Mouse (Mus musculus): Measurements from ENCODE around the gene Rbfox1. TPM values are rescaled to one million over a fixed set of nuclear protein-coding genes. Genes with fewer than 3 reads are reported as not detected.

Rbfox1 gene
- total and polyA plus RNA-seq, 3 experiments: 31.6 to 58.1 (median 52.9) TPM

DNA sequence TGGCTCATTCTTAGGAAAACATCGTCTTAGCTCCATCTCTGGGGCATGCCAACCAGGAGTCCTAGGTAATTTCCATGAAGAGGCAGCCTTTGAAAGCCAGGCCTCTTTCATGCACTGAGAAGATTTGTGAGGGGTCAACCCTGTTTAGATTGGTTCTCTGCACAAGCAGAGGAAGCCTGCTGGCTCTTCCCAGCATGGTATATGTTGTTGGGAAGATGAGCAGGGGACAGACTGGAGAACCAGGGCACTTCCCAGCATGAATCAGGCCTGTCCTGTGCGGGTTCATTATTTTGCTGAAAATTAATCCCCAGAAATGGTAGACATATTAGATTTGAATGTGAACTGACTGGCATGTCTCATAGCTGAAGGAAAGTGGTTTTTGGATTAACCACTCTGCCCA, 214.4 kb downstream of the Rbfox1 start:
- no peak overlapping the region for H3K9ac ChIP-seq (ENCODE audit: low read depth, low read length)
- H3K4me3 ChIP-seq: no peak overlapping the region
- TF ChIP-seq CTCF (IDR thresholded peaks at IDR 0.05) (no peak), EP300 (IDR thresholded peaks at IDR 0.05; ENCODE audit: insufficient read depth, low read depth, low read length) (no peak), POLR2A (IDR thresholded peaks at IDR 0.05; ENCODE audit: insufficient read depth, low read depth, low read length) (no peak)
- no peaks in the 10 kb centered on the region for H3K36me3 ChIP-seq (ENCODE audit: control insufficient read depth, insufficient read depth, low read length)
- no peak for DNase-seq
- no peaks in the 10 kb centered on the region for H3K4me1 ChIP-seq (ENCODE audit: control insufficient read depth, insufficient read depth, low read length)
- no peaks in the 10 kb centered on the region for H3K27me3 ChIP-seq (ENCODE audit: control insufficient read depth, insufficient read depth, low read length)
- no peaks in the 10 kb centered on the region for H3K79me2 ChIP-seq (replicated peaks; ENCODE audit: control insufficient read depth, insufficient read depth, low read length)
- intact Hi-C loops (cut with DNase I): no loop called here
- H3K27ac ChIP-seq: no peak overlapping the region
- 92% methylated on average over 2 of the region's 2 CpGs for WGBS

DNA sequence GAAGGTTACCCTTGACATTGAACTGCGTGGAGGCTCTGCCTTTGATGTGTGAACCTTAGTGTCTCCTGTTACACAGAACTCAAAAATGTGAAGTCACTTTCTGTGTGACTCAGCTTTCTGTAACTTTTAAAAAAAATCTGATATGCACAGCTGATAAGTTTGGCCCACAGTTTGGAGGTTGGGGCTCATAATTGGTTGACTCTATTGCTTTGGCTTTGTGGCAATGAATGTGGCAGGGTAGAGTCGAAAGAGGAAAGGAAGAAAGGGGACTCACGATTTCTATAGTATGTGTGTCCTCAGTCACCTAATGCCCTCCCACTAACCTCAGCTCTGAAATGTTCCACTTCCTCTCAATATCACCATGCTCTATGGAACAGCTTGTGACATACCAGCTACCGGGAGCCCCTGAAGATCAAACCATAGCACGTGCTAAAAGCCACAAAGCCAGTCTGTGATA, 215.3 kb downstream of the Rbfox1 start:
- TF ChIP-seq CTCF (IDR thresholded peaks at IDR 0.05) (no peak), POLR2A (IDR thresholded peaks at IDR 0.05; ENCODE audit: insufficient read depth, low read depth, low read length) (no peak), EP300 (IDR thresholded peaks at IDR 0.05; ENCODE audit: insufficient read depth, low read depth, low read length) (no peak)
- intact Hi-C loops (cut with DNase I): no loop called here
- WGBS: 55% methylated on average over 5 of the region's 5 CpGs

DNA sequence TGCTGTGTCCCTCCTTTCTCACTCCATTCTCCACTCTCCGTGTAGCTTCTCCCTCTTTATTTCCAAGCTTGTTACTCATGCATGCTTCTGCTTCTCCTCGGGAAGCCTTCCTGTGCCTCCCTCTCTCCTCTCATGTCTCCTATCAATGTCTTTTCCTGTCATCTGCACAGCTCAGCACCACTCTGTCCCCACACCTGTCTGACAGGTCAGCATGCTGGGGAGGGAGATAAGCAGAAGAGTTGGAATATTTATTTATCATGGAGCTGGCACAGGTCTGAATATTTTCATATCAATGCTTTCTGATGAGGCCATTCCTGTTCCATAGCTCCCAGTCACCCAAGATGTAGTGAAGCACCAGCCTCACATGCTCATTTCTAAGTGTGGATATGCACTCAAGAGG, 218.6 kb downstream of the Rbfox1 start:
- 28% methylated on average over 2 of the region's 2 CpGs for WGBS
- intact Hi-C loops (cut with DNase I): no loop called here
- no peaks in the 10 kb centered on the region for H3K79me2 ChIP-seq (replicated peaks; ENCODE audit: control insufficient read depth, insufficient read depth, low read length)

More for the DNA sequence above, 215.3 kb downstream of the Rbfox1 start:
- Histone ChIP-seq H3K27me3 (ENCODE audit: control insufficient read depth, insufficient read depth, low read length) (no peaks in the 10 kb centered on the region), H3K27ac (no peak overlapping the region), H3K9ac (ENCODE audit: low read depth, low read length) (no peak overlapping the region), H3K4me1 (ENCODE audit: control insufficient read depth, insufficient read depth, low read length) (no peaks in the 10 kb centered on the region), H3K4me3 (no peak overlapping the region), H3K79me2 (replicated peaks; ENCODE audit: control insufficient read depth, insufficient read depth, low read length) (no peaks in the 10 kb centered on the region), H3K36me3 (ENCODE audit: control insufficient read depth, insufficient read depth, low read length) (no peaks in the 10 kb centered on the region)
- no peak for DNase-seq

GRCm38 (mm10) chr16:6110121-6110520, 225.0 kb downstream of the Rbfox1 start:
- DNase-seq: no peak
- no peaks in the 10 kb centered on the region for H3K27me3 ChIP-seq (ENCODE audit: control insufficient read depth, insufficient read depth, low read length)
- no peak overlapping the region for H3K4me3 ChIP-seq
- WGBS: 91% methylated on average over 3 of the region's 3 CpGs
- no peaks in the 10 kb centered on the region for H3K36me3 ChIP-seq (ENCODE audit: control insufficient read depth, insufficient read depth, low read length)
- no peak overlapping the region for H3K27ac ChIP-seq
- no peaks in the 10 kb centered on the region for H3K4me1 ChIP-seq (ENCODE audit: control insufficient read depth, insufficient read depth, low read length)
- H3K9ac ChIP-seq (ENCODE audit: low read depth, low read length): no peak overlapping the region
- intact Hi-C loops (cut with DNase I): no loop called here
- no peaks in the 10 kb centered on the region for H3K79me2 ChIP-seq (replicated peaks; ENCODE audit: control insufficient read depth, insufficient read depth, low read length)
- TF ChIP-seq EP300 (IDR thresholded peaks at IDR 0.05; ENCODE audit: insufficient read depth, low read depth, low read length): no peak
- TF ChIP-seq CTCF (IDR thresholded peaks at IDR 0.05): no peak
- no peak for TF ChIP-seq POLR2A (IDR thresholded peaks at IDR 0.05; ENCODE audit: insufficient read depth, low read depth, low read length)

More for the DNA sequence above, 218.6 kb downstream of the Rbfox1 start:
- H3K36me3 ChIP-seq (ENCODE audit: control insufficient read depth, insufficient read depth, low read length): no peaks in the 10 kb centered on the region
- H3K27ac ChIP-seq: no peak overlapping the region
- no peaks in the 10 kb centered on the region for H3K4me1 ChIP-seq (ENCODE audit: control insufficient read depth, insufficient read depth, low read length)
- no peak overlapping the region for H3K4me3 ChIP-seq
- TF ChIP-seq EP300 (IDR thresholded peaks at IDR 0.05; ENCODE audit: insufficient read depth, low read depth, low read length) (no peak), CTCF (IDR thresholded peaks at IDR 0.05) (no peak), POLR2A (IDR thresholded peaks at IDR 0.05; ENCODE audit: insufficient read depth, low read depth, low read length) (no peak)
- no peak for DNase-seq
- no peak overlapping the region for H3K9ac ChIP-seq (ENCODE audit: low read depth, low read length)
- H3K27me3 ChIP-seq (ENCODE audit: control insufficient read depth, insufficient read depth, low read length): no peaks in the 10 kb centered on the region

DNA sequence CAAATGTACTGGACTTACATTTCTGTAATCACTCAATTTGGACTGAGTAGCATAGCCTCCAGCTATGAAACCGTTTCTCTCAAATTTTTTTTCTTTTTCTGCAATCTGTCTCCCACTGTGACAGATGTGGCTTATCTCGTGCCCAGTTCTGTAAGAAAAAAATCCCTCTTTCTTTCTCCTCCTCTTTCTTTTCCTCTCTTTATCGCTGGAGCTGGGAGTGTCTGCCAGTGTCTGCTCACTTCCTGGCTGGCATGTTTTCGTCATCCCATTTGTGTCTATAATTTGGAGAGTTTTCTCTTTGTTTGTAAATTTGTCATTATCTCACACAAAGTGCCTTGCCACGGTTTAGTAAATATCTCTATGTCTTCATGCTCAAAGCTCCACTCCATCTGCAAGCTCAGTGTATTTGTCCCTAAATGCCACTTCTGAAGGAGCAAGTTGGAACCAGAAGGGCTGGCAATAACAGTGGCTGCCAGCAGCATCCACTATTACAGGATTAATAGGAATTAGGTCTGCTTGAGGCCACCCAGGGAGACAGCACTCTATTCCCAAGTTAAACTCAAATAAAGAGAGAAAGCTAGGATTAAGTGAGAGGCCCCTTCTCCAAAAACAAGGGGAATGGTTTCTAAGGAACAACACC, 228.8 kb downstream of the Rbfox1 start:
- DNase-seq: no peak
- Histone ChIP-seq H3K27ac (no peak overlapping the region), H3K27me3 (ENCODE audit: control insufficient read depth, insufficient read depth, low read length) (no peaks in the 10 kb centered on the region), H3K79me2 (replicated peaks; ENCODE audit: control insufficient read depth, insufficient read depth, low read length) (no peaks in the 10 kb centered on the region), H3K9ac (ENCODE audit: low read depth, low read length) (no peak overlapping the region), H3K4me1 (ENCODE audit: control insufficient read depth, insufficient read depth, low read length) (no peaks in the 10 kb centered on the region), H3K36me3 (ENCODE audit: control insufficient read depth, insufficient read depth, low read length) (no peaks in the 10 kb centered on the region), H3K4me3 (no peak overlapping the region)
- no peak for TF ChIP-seq CTCF (IDR thresholded peaks at IDR 0.05)
- no peak for TF ChIP-seq POLR2A (IDR thresholded peaks at IDR 0.05; ENCODE audit: insufficient read depth, low read depth, low read length)
- TF ChIP-seq EP300 (IDR thresholded peaks at IDR 0.05; ENCODE audit: insufficient read depth, low read depth, low read length): no peak
- intact Hi-C loops (cut with DNase I): no loop called here
- 32% methylated on average over 5 of the region's 5 CpGs for WGBS

GRCm38 (mm10) chr16:6119472-6119871, 234.3 kb downstream of the Rbfox1 start:
- H3K27me3 ChIP-seq (ENCODE audit: control insufficient read depth, insufficient read depth, low read length): no peaks in the 10 kb centered on the region
- TF ChIP-seq EP300 (IDR thresholded peaks at IDR 0.05; ENCODE audit: insufficient read depth, low read depth, low read length) (no peak), POLR2A (IDR thresholded peaks at IDR 0.05; ENCODE audit: insufficient read depth, low read depth, low read length) (no peak), CTCF (IDR thresholded peaks at IDR 0.05) (no peak)
- H3K4me3 ChIP-seq: no peak overlapping the region
- 21% methylated on average over 1 of the region's 1 CpGs for WGBS
- intact Hi-C loops (cut with DNase I): no loop called here
- H3K79me2 ChIP-seq (replicated peaks; ENCODE audit: control insufficient read depth, insufficient read depth, low read length): no peaks in the 10 kb centered on the region
- H3K27ac ChIP-seq: no peak overlapping the region
- H3K4me1 ChIP-seq (ENCODE audit: control insufficient read depth, insufficient read depth, low read length): no peaks in the 10 kb centered on the region
- H3K36me3 ChIP-seq (ENCODE audit: control insufficient read depth, insufficient read depth, low read length): no peaks in the 10 kb centered on the region
- DNase-seq: no peak
- H3K9ac ChIP-seq (ENCODE audit: low read depth, low read length): no peak overlapping the region
